Mouse (Mus musculus) liver, postnatal 0 days (tissue): ENCODE measurements around the gene Ndufb11. TPM values are rescaled to one million over a fixed set of nuclear protein-coding genes. Genes with fewer than 3 reads are reported as not detected.
A peak's percentile ranks its signal among the peaks of the same experiment; 100 is the strongest.

Experiments used
- ATAC-seq: fragments of 200-750 bp; cut with Nextera tagmentation; 2 replicates; pipeline ENCODE4 v1.8.0; 2017; ENCODE audit warnings: mild to moderate bottlenecking, moderate library complexity
- DNase-seq: peaks from one replicate; pipeline ENCODE4 v3.0.0-alpha.2; 2016
- H3K27ac ChIP-seq: fragments of 300-500 bp; sonication (generic); 2 replicates; pipeline ENCODE4 v1.5.1; 2014; ENCODE audit warnings: antibody characterized with exemption, moderate library complexity, mild to moderate bottlenecking, low read depth
- H3K27me3 ChIP-seq: fragments of 300-500 bp; sonication (generic); 2 replicates; pipeline ENCODE4 v1.6.1; 2014; ENCODE audit warnings: low read length, control low read depth, mixed read lengths; ENCODE audit not compliant: insufficient read depth
- H3K36me3 ChIP-seq: fragments of 300-500 bp; sonication (generic); replicated peaks from 2 replicates; pipeline ENCODE4 v1.6.1; 2014; ENCODE audit warnings: mild to moderate bottlenecking, control low read depth, low read length, moderate library complexity, mixed read lengths; ENCODE audit not compliant: insufficient read depth
- H3K4me1 ChIP-seq: fragments of 300-500 bp; sonication (generic); 2 replicates; pipeline ENCODE4 v1.6.1; 2014; ENCODE audit warnings: antibody characterized with exemption, mild to moderate bottlenecking, control low read depth; ENCODE audit not compliant: insufficient read depth
- H3K4me2 ChIP-seq: fragments of 300-500 bp; sonication (generic); 2 replicates; pipeline ENCODE4 v1.6.1; 2014; ENCODE audit warnings: low read depth, mild to moderate bottlenecking, low read length, moderate library complexity, mixed read lengths
- H3K4me3 ChIP-seq: fragments of 300-500 bp; sonication (generic); 2 replicates; pipeline ENCODE4 v1.5.1; 2014; ENCODE audit warnings: low read depth, low read length
- H3K9ac ChIP-seq: fragments of 300-500 bp; sonication (generic); replicated peaks from 2 replicates; pipeline ENCODE4 v1.6.1; 2014; ENCODE audit warnings: mild to moderate bottlenecking, moderate library complexity
- H3K9me3 ChIP-seq: fragments of 300-500 bp; sonication (generic); 2 replicates; pipeline ENCODE4 v1.6.1; 2016; ENCODE audit warnings: mild to moderate bottlenecking, control low read depth, low read length, mixed read lengths
- CTCF ChIP-seq: sonication (generic); IDR thresholded peaks from 2 replicates; pipeline ENCODE4 v1.5.1; 2016; ENCODE audit warnings: antibody characterized with exemption, low read depth
- EP300 ChIP-seq: IDR thresholded peaks from 2 replicates; pipeline ENCODE4 v1.6.1; 2016; ENCODE audit warnings: antibody characterized with exemption, low read depth, mild to moderate bottlenecking
- WGBS: fragments of 180-500 bp; shearing (Covaris S2); extraction: QIAGEN DNeasy Blood & Tissue Kit; methylation state at CpG from one replicate; pipeline ENCODE4 v1.1.7; 2014; ENCODE audit not compliant: insufficient replicate concordance; 5-methylcytosine and 5-hydroxymethylcytosine counted together
- polyA plus RNA-seq: library from polyadenylated mRNA; unstranded; fragments of >200 nt; fragmentation: Nextera tagmentation; extraction: Ambion mirVana; gene quantifications from 2 replicates; pipeline ENCODE4 v1.2.1, GENCODE M21; 2015

Ndufb11 gene
- polyA plus RNA-seq, 1 experiment from 2014 or later = 245 TPM

DNA sequence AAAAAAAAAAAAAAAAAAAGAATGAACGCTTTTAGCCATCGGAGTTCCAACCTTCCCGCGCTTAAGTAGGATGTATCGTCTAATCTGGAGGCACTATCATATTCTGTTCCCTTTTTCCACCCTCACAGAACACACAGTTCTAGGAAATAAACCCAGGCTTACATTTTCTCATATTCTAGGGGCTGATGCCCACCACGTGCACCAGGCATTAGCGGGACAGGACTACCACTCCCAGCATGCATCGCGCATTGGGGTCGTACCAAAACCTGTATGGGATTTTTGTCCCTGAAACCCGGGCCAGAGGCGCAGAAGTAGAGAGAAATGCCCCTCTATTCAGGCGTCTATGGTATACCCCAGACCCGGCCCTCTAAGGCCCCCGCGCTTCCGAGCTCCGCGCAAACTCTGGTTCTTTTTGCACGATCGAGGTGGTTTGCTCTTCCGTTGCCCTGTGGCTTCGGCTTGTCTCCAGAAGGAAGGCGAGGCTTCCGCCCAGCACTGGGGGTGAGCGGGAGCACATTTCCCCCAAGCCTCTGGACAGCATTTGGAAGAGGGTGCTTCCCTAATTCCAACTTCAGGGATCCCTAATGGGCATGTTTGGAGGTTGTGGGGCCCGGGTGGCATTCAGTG is 40.7 kb upstream of the Ndufb11 start, which contains the start of gene Uba1:
Gene Uba1 (plus strand): TSS at position 301 of the 627 bp plus-strand sequence.
- ATAC-seq = peak; percentile 86
- Histone ChIP-seq H3K9ac (peak within 1 kb of the TSS; percentile 58), H3K9me3 (no peaks in the 10 kb centered on the region), H3K36me3 (no peaks in the 10 kb centered on the region), H3K4me3 (peak within 1 kb of the TSS; percentile 47), H3K4me2 (peak within 1 kb of the TSS; percentile 84), H3K4me1 (no peaks in the 10 kb centered on the region), H3K27ac (peak within 1 kb of the TSS; percentile 52), H3K27me3 (no peaks in the 10 kb centered on the region)
- 14% methylated on average over 27 of the region's 27 CpGs for WGBS
- peak; percentile 75 for DNase-seq
- TF ChIP-seq EP300 (0 out of 2 replicates have a peak, but pooled peaks have one; percentile 14), CTCF (no peak)

DNA sequence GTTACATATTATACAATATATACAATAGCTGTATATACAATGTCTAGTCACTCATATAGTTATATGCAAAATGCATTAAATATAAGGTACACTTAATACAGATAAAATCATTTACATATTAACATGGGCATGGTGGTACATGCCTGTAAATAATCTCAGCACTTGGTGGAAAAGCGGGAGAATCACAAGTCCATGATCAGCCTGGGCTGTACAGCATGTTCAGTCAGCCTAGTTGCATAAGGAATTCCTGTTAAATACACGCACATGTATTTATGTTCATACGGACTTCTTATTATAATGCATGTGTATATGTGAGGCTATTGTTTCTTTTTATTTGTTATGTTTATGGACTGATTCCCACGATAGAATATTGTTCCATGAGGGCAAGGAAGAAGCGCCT is 40.2 kb upstream of the Ndufb11 start:
- peak overlapping the region; percentile 84 for H3K4me2 ChIP-seq
- H3K4me3 ChIP-seq = peak overlapping the region; percentile 47
- no peak for ATAC-seq
- H3K9me3 ChIP-seq = no peaks in the 10 kb centered on the region
- no peak for TF ChIP-seq EP300
- no peak for TF ChIP-seq CTCF
- DNase-seq = no peak
- H3K36me3 ChIP-seq = no peaks in the 10 kb centered on the region
- no peaks in the 10 kb centered on the region for H3K4me1 ChIP-seq
- H3K27ac ChIP-seq = no peak overlapping the region
- no peak overlapping the region for H3K9ac ChIP-seq
- 25% methylated on average over 5 of the region's 5 CpGs for WGBS
- no peaks in the 10 kb centered on the region for H3K27me3 ChIP-seq

DNA sequence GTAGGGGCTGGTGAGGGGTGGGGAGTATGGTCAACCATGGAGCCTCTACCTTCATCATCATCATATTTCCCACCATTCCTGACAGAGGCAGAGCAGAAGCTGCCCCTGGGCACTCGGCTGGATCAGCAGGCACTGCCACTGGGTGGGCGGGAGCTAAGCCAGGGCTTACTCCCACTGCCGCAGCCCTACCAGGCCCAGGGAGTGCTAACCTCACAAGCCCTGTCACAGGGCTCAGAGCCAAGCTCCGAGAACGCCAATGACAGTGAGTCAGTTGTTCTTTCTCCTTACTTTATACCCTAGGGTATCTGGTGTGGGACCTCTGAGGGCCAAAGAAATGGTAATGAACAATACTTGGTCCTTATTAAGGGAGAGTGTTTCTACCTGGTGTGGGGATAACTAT is 27.4 kb upstream of the Ndufb11 start:
- no peaks in the 10 kb centered on the region for H3K27me3 ChIP-seq
- no peak overlapping the region for H3K27ac ChIP-seq
- no peaks in the 10 kb centered on the region for H3K4me1 ChIP-seq
- 88% methylated on average over 5 of the region's 5 CpGs for WGBS
- DNase-seq = no peak
- TF ChIP-seq EP300 (no peak), CTCF (no peak)
- H3K36me3 ChIP-seq = peaks cover 32% of the 10 kb centered on the region
- H3K9me3 ChIP-seq = no peaks in the 10 kb centered on the region
- H3K9ac ChIP-seq = no peak overlapping the region
- H3K4me2 ChIP-seq = no peak overlapping the region
- no peak overlapping the region for H3K4me3 ChIP-seq
- ATAC-seq = no peak

DNA sequence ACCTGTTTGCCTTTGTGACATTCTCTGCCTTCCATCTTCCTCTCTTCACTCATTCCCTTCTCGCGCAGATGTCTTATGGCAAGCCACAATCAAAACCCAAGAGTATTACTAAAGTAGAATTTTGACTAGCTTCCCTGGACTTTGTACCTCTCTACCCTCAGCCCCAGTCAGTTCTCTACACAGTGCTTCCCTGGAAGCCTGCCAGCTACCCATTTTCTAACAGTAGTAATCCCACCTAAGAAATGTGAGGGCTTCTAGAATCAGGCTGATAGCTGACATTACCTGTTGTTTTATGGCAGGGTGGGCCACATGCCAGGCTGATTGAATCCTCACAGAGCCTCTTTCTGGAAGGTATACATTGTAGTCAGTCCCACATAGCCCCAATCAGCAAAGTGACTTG is 20.7 kb upstream of the Ndufb11 start:
- ATAC-seq (no peak), DNase-seq (no peak)
- Histone ChIP-seq H3K9me3 (no peaks in the 10 kb centered on the region), H3K4me1 (no peaks in the 10 kb centered on the region), H3K27me3 (no peaks in the 10 kb centered on the region), H3K36me3 (peaks cover 38% of the 10 kb centered on the region), H3K27ac (no peak overlapping the region), H3K4me3 (no peak overlapping the region), H3K9ac (no peak overlapping the region), H3K4me2 (no peak overlapping the region)
- TF ChIP-seq EP300 = no peak
- no peak for TF ChIP-seq CTCF
- WGBS = 89% methylated on average over 2 of the region's 2 CpGs

DNA sequence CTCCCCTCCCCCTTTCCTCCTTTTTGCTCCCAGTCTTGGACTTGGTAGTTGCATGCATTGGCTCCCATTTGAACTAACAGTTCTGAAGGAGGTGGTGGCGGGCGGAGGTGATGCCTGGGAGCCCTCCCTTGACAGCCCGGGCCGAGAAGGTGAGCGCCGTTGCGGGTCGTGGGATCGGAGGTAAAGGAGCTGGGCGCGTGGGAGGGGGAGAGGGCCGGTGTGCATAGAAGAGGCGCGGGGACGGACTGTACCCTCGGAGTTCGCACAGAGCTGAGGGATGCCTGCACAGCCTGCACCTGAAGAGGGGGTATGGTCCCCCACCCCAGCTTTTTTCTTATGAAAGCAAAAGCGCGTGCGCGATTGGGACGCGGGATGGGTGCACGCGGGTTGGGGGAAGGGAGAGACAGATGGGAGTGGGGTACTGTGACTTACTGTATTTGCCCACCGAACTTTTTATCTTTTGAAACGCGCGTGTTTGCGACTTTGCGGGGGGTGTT is 532 bp upstream of the Ndufb11 start:
- peak overlapping the region; percentile 76 for H3K9ac ChIP-seq
- H3K27me3 ChIP-seq = no peaks in the 10 kb centered on the region
- ATAC-seq = peak; percentile 18
- H3K4me2 ChIP-seq = peak overlapping the region; percentile 70
- no peak for TF ChIP-seq EP300
- TF ChIP-seq CTCF = no peak
- H3K27ac ChIP-seq = peak overlapping the region; percentile 90
- peak; percentile 49 for DNase-seq
- H3K9me3 ChIP-seq = no peaks in the 10 kb centered on the region
- H3K36me3 ChIP-seq = 0 out of 2 replicates have a peak, but pooled peaks cover 11% of the 10 kb centered on the region
- peak overlapping the region; percentile 75 for H3K4me3 ChIP-seq
- peaks cover 4% of the 10 kb centered on the region; the same call in 1 of the 2 replicates for H3K4me1 ChIP-seq
- WGBS = 12% methylated on average over 27 of the region's 31 CpGs

DNA sequence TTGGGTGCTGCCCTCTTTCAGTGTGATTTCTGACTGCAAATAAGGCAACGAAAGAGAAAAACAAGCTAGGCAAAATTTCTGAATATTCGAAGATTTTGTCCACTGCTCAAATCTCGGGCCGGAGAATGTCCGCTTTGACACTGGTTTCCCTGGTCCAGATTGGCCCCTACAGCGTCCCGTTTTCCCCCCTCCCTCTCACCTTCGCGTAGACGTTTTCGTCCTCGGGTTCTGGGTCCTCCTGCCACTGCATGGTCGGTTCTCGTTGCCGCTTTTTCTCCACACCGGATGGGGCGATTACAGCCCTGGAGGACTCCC is 601 bp downstream of the Ndufb11 start:
- Histone ChIP-seq H3K9ac (peak overlapping the region; percentile 71), H3K4me1 (peaks cover 4% of the 10 kb centered on the region; the same call in 1 of the 2 replicates), H3K4me2 (peak overlapping the region; percentile 57), H3K9me3 (no peaks in the 10 kb centered on the region), H3K36me3 (0 out of 2 replicates have a peak, but pooled peaks cover 8% of the 10 kb centered on the region), H3K4me3 (peak overlapping the region; percentile 75), H3K27ac (peak overlapping the region; percentile 90), H3K27me3 (no peaks in the 10 kb centered on the region)
- TF ChIP-seq CTCF (no peak), EP300 (no peak)
- 26% methylated on average over 17 of the region's 17 CpGs for WGBS
- peak; percentile 18 for ATAC-seq
- no peak for DNase-seq

DNA sequence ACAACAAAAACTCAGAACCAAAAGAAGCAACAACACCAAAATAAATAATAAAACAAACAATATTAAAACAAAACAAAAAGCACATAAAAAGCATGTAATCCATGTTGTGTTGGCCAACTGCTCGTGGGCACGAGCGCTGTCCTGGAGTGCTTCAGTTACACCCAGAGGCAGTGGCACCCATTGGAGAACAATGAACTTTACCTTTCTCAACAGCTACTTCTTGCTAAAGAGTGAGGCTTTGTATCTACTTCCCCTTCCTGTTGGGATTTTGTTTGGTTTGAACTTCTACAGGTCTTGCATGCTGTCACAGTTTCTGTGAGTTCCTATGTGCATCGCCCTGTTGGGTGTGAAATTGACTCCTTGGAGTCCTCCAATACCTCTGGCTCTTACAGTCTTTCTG is 8.9 kb downstream of the Ndufb11 start:
- no peak overlapping the region for H3K27ac ChIP-seq
- H3K9ac ChIP-seq = no peak overlapping the region
- H3K4me2 ChIP-seq = no peak overlapping the region
- no peak overlapping the region for H3K4me3 ChIP-seq
- WGBS = 84% methylated on average over 4 of the region's 4 CpGs
- TF ChIP-seq CTCF (no peak), EP300 (no peak)
- H3K4me1 ChIP-seq = no peaks in the 10 kb centered on the region
- H3K36me3 ChIP-seq = no peaks in the 10 kb centered on the region
- no peak for DNase-seq
- ATAC-seq = no peak
- no peaks in the 10 kb centered on the region for H3K27me3 ChIP-seq
- no peaks in the 10 kb centered on the region for H3K9me3 ChIP-seq
